Mouse (Mus musculus) embryonic facial prominence, embryonic 11.5 days (tissue): ENCODE results near the gene Ctnnd2. TPM values are rescaled to one million over a fixed set of nuclear protein-coding genes. Genes with fewer than 3 reads are reported as not detected.

Experiments used
- ATAC-seq: fragments of 200-750 bp; cut with Nextera tagmentation; replicated peaks from 2 replicates; pipeline ENCODE4 v1.8.0; 2017; ENCODE audit warnings: low read depth; ENCODE audit not compliant: insufficient number of reproducible peaks, low FRiP score, low TSS enrichment
- DNase-seq: peaks from one replicate; pipeline ENCODE4 v3.0.0-alpha.2; 2015; ENCODE audit warnings: low spot score
- H3K27ac ChIP-seq: fragments of 300-500 bp; sonication (generic); replicated peaks from 2 replicates; pipeline ENCODE4 v1.5.1; 2014; ENCODE audit warnings: mild to moderate bottlenecking, low read depth, low read length, control low read depth
- H3K27me3 ChIP-seq: fragments of 300-500 bp; sonication (generic); 2 replicates; pipeline ENCODE4 v1.6.1; 2014; ENCODE audit warnings: mild to moderate bottlenecking, low read length, moderate library complexity, mixed read lengths; ENCODE audit not compliant: control insufficient read depth, insufficient read depth
- H3K36me3 ChIP-seq: fragments of 300-500 bp; sonication (generic); replicated peaks from 2 replicates; pipeline ENCODE4 v1.6.1; 2014; ENCODE audit warnings: low read depth, mild to moderate bottlenecking, low read length, moderate library complexity, mixed read lengths; ENCODE audit not compliant: control insufficient read depth, insufficient read depth
- H3K4me1 ChIP-seq: fragments of 300-500 bp; sonication (generic); 2 replicates; pipeline ENCODE4 v1.6.1; 2014; ENCODE audit warnings: low read length, mixed read lengths; ENCODE audit not compliant: control insufficient read depth, insufficient read depth
- H3K4me2 ChIP-seq: fragments of 300-500 bp; sonication (generic); 2 replicates; pipeline ENCODE4 v1.6.1; 2014; ENCODE audit warnings: low read depth, mild to moderate bottlenecking, control low read depth, low read length, moderate library complexity
- H3K4me3 ChIP-seq: fragments of 300-500 bp; sonication (generic); 2 replicates; pipeline ENCODE4 v1.5.1; 2014; ENCODE audit warnings: low read depth, low read length, control low read depth
- H3K9ac ChIP-seq: fragments of 300-500 bp; sonication (generic); replicated peaks from 2 replicates; pipeline ENCODE4 v1.6.1; 2014; ENCODE audit warnings: mild to moderate bottlenecking, control low read depth, low read length
- H3K9me3 ChIP-seq: fragments of 300-500 bp; sonication (generic); replicated peaks from 2 replicates; pipeline ENCODE4 v1.6.1; 2016; ENCODE audit warnings: mild to moderate bottlenecking, low read length, inconsistent platforms, mixed read lengths; ENCODE audit not compliant: control insufficient read depth
- WGBS: fragments of 180-500 bp; shearing (Covaris S2); extraction: QIAGEN DNeasy Blood & Tissue Kit; methylation state at CpG from one replicate; pipeline ENCODE4 v1.1.7; 2014; 5-methylcytosine and 5-hydroxymethylcytosine counted together
- polyA plus RNA-seq: library from polyadenylated mRNA; unstranded; fragments of >200 nt; fragmentation: Nextera tagmentation; extraction: Ambion mirVana; gene quantifications from 2 replicates; pipeline ENCODE4 v1.2.1, GENCODE M21; 2014

Gene Ctnnd2
- polyA plus RNA-seq, 1 experiment from 2014 or later = 9.6 TPM

DNA sequence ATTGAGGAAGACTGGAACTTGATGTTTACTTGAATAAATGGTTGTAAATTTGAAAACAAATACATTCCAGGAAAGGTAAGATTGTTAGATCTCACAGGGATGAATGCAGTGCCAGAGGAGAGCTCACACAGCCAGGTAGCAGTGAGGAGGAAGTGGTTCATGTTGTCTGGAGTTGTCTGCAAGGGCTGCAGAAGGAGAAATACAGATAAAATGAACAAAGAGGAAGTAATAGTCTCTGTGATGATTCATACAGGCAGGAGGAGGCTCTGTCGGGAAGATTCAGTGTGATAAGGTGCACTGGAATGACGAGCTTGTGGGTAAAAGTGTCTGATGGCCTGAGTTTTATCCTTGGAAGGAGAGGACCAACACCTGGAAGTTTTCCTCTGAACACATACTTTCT, 150.2 kb downstream of the Ctnnd2 start:
- H3K36me3 ChIP-seq = no peaks in the 10 kb centered on the region
- ATAC-seq (no peak), DNase-seq (no peak)
- H3K27me3 ChIP-seq = no peaks in the 10 kb centered on the region
- H3K27ac ChIP-seq = no peak overlapping the region
- no peaks in the 10 kb centered on the region for H3K9me3 ChIP-seq
- H3K4me1 ChIP-seq = no peaks in the 10 kb centered on the region
- no peak overlapping the region for H3K4me3 ChIP-seq
- H3K4me2 ChIP-seq = no peak overlapping the region
- WGBS = 90% methylated on average over 2 of the region's 2 CpGs
- no peak overlapping the region for H3K9ac ChIP-seq

- Histone ChIP-seq H3K4me1 (no peaks in the 10 kb centered on the region), H3K27ac (no peak overlapping the region), H3K27me3 (no peaks in the 10 kb centered on the region), H3K9ac (no peak overlapping the region), H3K36me3 (no peaks in the 10 kb centered on the region), H3K4me3 (no peak overlapping the region), H3K9me3 (no peaks in the 10 kb centered on the region), H3K4me2 (no peak overlapping the region)
- ATAC-seq = no peak
- WGBS = 82% methylated on average over 2 of the region's 2 CpGs
- no peak for DNase-seq
Observed at GRCm38 (mm10) chr15:30333336-30334310, 161.2 kb downstream of the Ctnnd2 start.

DNA sequence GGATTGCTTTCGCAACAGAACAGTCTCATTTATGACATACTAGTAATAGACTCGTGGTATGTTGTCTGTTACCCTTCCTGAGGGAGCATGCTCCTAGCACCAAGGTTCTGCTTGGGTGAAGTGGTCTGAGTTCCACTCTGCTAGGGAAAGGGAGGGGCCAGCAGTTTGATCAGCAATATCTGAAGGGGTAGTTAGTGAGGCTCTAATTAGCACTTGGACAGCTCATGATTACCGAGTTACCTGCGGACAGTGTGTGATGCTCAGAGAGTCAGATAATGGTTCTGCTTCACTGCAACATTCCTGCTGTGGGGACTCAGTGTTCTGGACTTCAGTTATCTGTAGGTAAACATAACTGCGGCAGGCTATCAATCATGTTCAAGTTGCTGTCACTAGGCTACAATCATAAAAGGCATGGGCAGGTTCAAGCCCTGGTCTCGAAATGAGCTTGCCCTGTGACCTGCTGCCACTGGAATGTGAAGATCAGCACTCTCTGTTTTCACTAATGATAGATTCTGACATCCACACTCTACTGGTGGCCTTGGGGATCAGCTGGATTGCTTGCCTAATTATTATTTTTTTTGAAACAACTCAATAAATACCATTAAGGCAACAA, 166.3 kb downstream of the Ctnnd2 start:
- Histone ChIP-seq H3K4me2 (no peak overlapping the region), H3K9ac (no peak overlapping the region), H3K9me3 (no peaks in the 10 kb centered on the region), H3K36me3 (no peaks in the 10 kb centered on the region), H3K27ac (no peak overlapping the region), H3K4me3 (no peak overlapping the region), H3K27me3 (no peaks in the 10 kb centered on the region), H3K4me1 (no peaks in the 10 kb centered on the region)
- ATAC-seq (0 out of 2 replicates have a peak, but pooled peaks have one; percentile 48), DNase-seq (no peak)
- WGBS = 66% methylated on average over 6 of the region's 6 CpGs

- DNase-seq (peak; percentile 6), ATAC-seq (no peak)
- H3K9me3 ChIP-seq = no peaks in the 10 kb centered on the region
- WGBS = 78% methylated on average over 5 of the region's 5 CpGs
- H3K4me1 ChIP-seq = no peaks in the 10 kb centered on the region
- H3K27me3 ChIP-seq = no peaks in the 10 kb centered on the region
- no peaks in the 10 kb centered on the region for H3K36me3 ChIP-seq
- no peak overlapping the region for H3K4me3 ChIP-seq
- H3K27ac ChIP-seq = no peak overlapping the region
- H3K9ac ChIP-seq = no peak overlapping the region
- H3K4me2 ChIP-seq = no peak overlapping the region
Observed at GRCm38 (mm10) chr15:30345754-30346153, 173.4 kb downstream of the Ctnnd2 start.

DNA sequence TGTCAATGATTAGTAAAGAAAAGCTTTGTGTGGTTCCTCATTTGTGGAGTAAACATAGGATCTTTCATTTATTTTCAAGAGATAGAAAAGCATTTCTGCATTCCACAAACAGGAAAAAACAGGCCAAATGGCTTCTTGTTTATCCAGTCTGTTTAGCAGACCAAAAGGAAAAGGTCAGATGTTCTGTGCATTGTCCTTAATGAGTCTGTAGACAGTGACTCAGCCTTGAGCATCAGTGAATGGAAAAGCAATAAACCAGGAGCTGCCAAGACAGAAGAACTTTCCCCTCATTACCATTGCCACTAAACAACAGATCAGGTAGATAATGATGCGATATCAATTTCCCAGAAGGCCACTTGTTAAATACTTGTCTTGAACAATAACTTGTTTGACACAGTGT, 192.1 kb downstream of the Ctnnd2 start:
- H3K27me3 ChIP-seq = no peaks in the 10 kb centered on the region
- ATAC-seq (no peak), DNase-seq (no peak)
- no peak overlapping the region for H3K4me2 ChIP-seq
- H3K4me3 ChIP-seq = no peak overlapping the region
- H3K9me3 ChIP-seq = no peaks in the 10 kb centered on the region
- 96% methylated on average over 1 of the region's 1 CpGs for WGBS
- H3K9ac ChIP-seq = no peak overlapping the region
- no peaks in the 10 kb centered on the region for H3K4me1 ChIP-seq
- H3K36me3 ChIP-seq = no peaks in the 10 kb centered on the region
- no peak overlapping the region for H3K27ac ChIP-seq

GRCm38 (mm10) chr15:30369997-30370396, 197.6 kb downstream of the Ctnnd2 start:
- Histone ChIP-seq H3K27ac (no peak overlapping the region), H3K4me2 (no peak overlapping the region), H3K36me3 (no peaks in the 10 kb centered on the region), H3K4me1 (no peaks in the 10 kb centered on the region), H3K27me3 (no peaks in the 10 kb centered on the region), H3K9ac (no peak overlapping the region), H3K4me3 (no peak overlapping the region), H3K9me3 (no peaks in the 10 kb centered on the region)
- ATAC-seq (no peak), DNase-seq (no peak)
- 77% methylated on average over 7 of the region's 7 CpGs for WGBS

GRCm38 (mm10) chr15:30371151-30371550, 198.8 kb downstream of the Ctnnd2 start:
- DNase-seq (no peak), ATAC-seq (no peak)
- Histone ChIP-seq H3K4me2 (no peak overlapping the region), H3K4me1 (no peaks in the 10 kb centered on the region), H3K4me3 (no peak overlapping the region), H3K9ac (no peak overlapping the region), H3K27ac (no peak overlapping the region), H3K27me3 (no peaks in the 10 kb centered on the region), H3K9me3 (no peaks in the 10 kb centered on the region), H3K36me3 (no peaks in the 10 kb centered on the region)
- 82% methylated on average over 2 of the region's 2 CpGs for WGBS

DNA sequence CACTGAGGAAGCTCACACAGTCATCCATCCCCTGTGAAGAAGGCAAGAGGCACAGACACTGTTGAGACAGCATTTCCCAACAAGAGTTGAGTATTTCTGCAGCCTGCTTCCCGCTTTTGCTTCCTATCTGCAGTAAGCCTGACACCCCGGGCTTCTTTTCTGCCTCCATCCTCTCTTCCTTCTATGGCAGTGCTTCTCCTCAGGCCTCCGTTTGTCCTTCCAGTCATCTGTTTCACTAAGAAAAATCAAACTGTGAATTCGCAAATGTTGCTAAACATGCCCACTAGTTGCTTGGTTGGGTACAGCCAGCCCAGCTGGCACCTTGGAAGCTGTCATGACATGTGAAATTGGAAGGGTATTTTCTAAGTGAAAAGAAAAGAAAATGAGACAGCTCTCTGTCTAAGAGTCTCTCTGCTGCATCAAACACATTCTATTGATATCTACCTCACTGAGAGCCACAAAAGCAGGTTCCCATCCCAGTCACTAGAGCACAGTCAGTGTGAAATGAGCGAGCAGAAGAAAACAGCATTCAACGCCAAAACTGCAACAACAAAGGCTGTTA, 201.3 kb downstream of the Ctnnd2 start:
- Histone ChIP-seq H3K27me3 (no peaks in the 10 kb centered on the region), H3K27ac (no peak overlapping the region), H3K4me1 (no peaks in the 10 kb centered on the region), H3K4me2 (no peak overlapping the region), H3K9ac (no peak overlapping the region), H3K36me3 (no peaks in the 10 kb centered on the region), H3K9me3 (no peaks in the 10 kb centered on the region), H3K4me3 (no peak overlapping the region)
- DNase-seq = no peak
- ATAC-seq = no peak
- WGBS = 81% methylated on average over 6 of the region's 6 CpGs
